Mouse (Mus musculus) frontal cortex, postnatal 14 days (tissue): ENCODE measurements around the gene Ctxn2.
"Not testable (repeated sequence)": the region's sequence is repeated elsewhere in the genome, so short reads cannot be mapped to it uniquely, and the experiment has no call there.

Experiments used
- DNase-seq, 2 experiments: peaks; one replicate each; pipeline ENCODE4 v3.0.0; 2022; ENCODE audit warnings: low spot score in 2 of 2

The Ctxn2 gene

GRCm38 (mm10) chr2:125135903-125136811, at the start of gene Ctxn2:
TSS of gene Ctxn2 (plus strand) at chr2:125136692.
- DNase-seq, result peak; percentile 25 to 28

- no peak for DNase-seq
Measured at GRCm38 (mm10) chr2:125088757-125089156, 47.7 kb upstream of the Ctxn2 start.

GRCm38 (mm10) chr2:125092123-125092522, 44.4 kb upstream of the Ctxn2 start:
- DNase-seq, result not testable (repeated sequence)

GRCm38 (mm10) chr2:125104491-125104890, 32.0 kb upstream of the Ctxn2 start:
- DNase-seq, result not testable (repeated sequence)

GRCm38 (mm10) chr2:125106536-125106935, 30.0 kb upstream of the Ctxn2 start:
- DNase-seq, result not testable (repeated sequence)

- DNase-seq, result peak in 1 of 2 experiments; percentile 37
Measured at GRCm38 (mm10) chr2:125119381-125120110, 16.9 kb upstream of the Ctxn2 start.

GRCm38 (mm10) chr2:125122288-125122623, 14.2 kb upstream of the Ctxn2 start:
- DNase-seq, result no peak

GRCm38 (mm10) chr2:125122624-125123476, 13.6 kb upstream of the Ctxn2 start:
- DNase-seq, result peak; percentile 33 to 44

GRCm38 (mm10) chr2:125123477-125123852, 13.0 kb upstream of the Ctxn2 start, which contains the start of gene Myef2:
TSS of gene Myef2 (minus strand) at chr2:125123661.
- peak; percentile 53 to 69 for DNase-seq

GRCm38 (mm10) chr2:125125824-125126223, 10.7 kb upstream of the Ctxn2 start:
- no peak for DNase-seq

GRCm38 (mm10) chr2:125126792-125127191, 9.7 kb upstream of the Ctxn2 start:
- no peak for DNase-seq

- DNase-seq, result no peak
Measured at GRCm38 (mm10) chr2:125134113-125134512, 2.4 kb upstream of the Ctxn2 start.

- no peak for DNase-seq
Measured at GRCm38 (mm10) chr2:125136846-125137245, 354 bp downstream of the Ctxn2 start.

GRCm38 (mm10) chr2:125142336-125142735, 5.8 kb downstream of the Ctxn2 start:
- no peak for DNase-seq

- DNase-seq, result no peak
Measured at GRCm38 (mm10) chr2:125152388-125152787, 15.9 kb downstream of the Ctxn2 start, which contains the start of gene Slc12a1. TSS of gene Slc12a1 (plus strand) at chr2:125152505.

GRCm38 (mm10) chr2:125154294-125154693, 17.8 kb downstream of the Ctxn2 start:
- no peak for DNase-seq

GRCm38 (mm10) chr2:125155504-125155903, 19.0 kb downstream of the Ctxn2 start:
- no peak for DNase-seq

- no peak for DNase-seq
Measured at GRCm38 (mm10) chr2:125162012-125162470, 25.5 kb downstream of the Ctxn2 start.

- DNase-seq, result no peak
Measured at GRCm38 (mm10) chr2:125178225-125178798, 41.8 kb downstream of the Ctxn2 start.

- DNase-seq, result no peak
Measured at GRCm38 (mm10) chr2:125187904-125188303, 51.4 kb downstream of the Ctxn2 start.

GRCm38 (mm10) chr2:125189197-125189596, 52.7 kb downstream of the Ctxn2 start:
- DNase-seq, result peak; percentile 16 to 56
